Mouse (Mus musculus) liver, embryonic 16.5 days (tissue): ENCODE measurements around the gene Mta3. TPM values are rescaled to one million over a fixed set of nuclear protein-coding genes. Genes with fewer than 3 reads are reported as not detected.

Experiments used
- ATAC-seq: fragments of 200-750 bp; cut with Nextera tagmentation; 2 replicates; pipeline ENCODE4 v1.8.0; 2017; ENCODE audit warnings: low read depth, mild to moderate bottlenecking, moderate number of reproducible peaks, moderate library complexity
- H3K27ac ChIP-seq: fragments of 300-500 bp; sonication (generic); 2 replicates; pipeline ENCODE4 v1.5.1; 2014; ENCODE audit warnings: mild to moderate bottlenecking, low read length
- H3K27me3 ChIP-seq: fragments of 300-500 bp; sonication (generic); 2 replicates; pipeline ENCODE4 v1.6.1; 2014; ENCODE audit warnings: low read depth, low read length, mixed read lengths; ENCODE audit not compliant: control insufficient read depth, insufficient read depth
- H3K36me3 ChIP-seq: fragments of 300-500 bp; sonication (generic); 2 replicates; pipeline ENCODE4 v1.6.1; 2014; ENCODE audit warnings: mild to moderate bottlenecking; ENCODE audit not compliant: control insufficient read depth, insufficient read depth
- H3K4me1 ChIP-seq: fragments of 300-500 bp; sonication (generic); 2 replicates; pipeline ENCODE4 v1.6.1; 2014; ENCODE audit warnings: low read depth, low read length, mixed read lengths; ENCODE audit not compliant: control insufficient read depth
- H3K4me2 ChIP-seq: fragments of 300-500 bp; sonication (generic); 2 replicates; pipeline ENCODE4 v1.6.1; 2014; ENCODE audit warnings: low read depth, low read length, mixed read lengths
- H3K4me3 ChIP-seq: fragments of 300-500 bp; sonication (generic); 2 replicates; pipeline ENCODE4 v1.5.1; 2014; ENCODE audit warnings: low read depth, mild to moderate bottlenecking, low read length
- H3K9ac ChIP-seq: fragments of 300-500 bp; sonication (generic); 2 replicates; pipeline ENCODE4 v1.6.1; 2014; ENCODE audit warnings: low read depth, low read length
- H3K9me3 ChIP-seq: fragments of 300-500 bp; sonication (generic); replicated peaks from 2 replicates; pipeline ENCODE4 v1.6.1; 2016; ENCODE audit warnings: low read length; ENCODE audit not compliant: control insufficient read depth
- WGBS: fragments of 180-500 bp; shearing (Covaris S2); extraction: QIAGEN DNeasy Blood & Tissue Kit; methylation state at CpG from one replicate; pipeline ENCODE4 v1.1.7; 2014; ENCODE audit not compliant: insufficient replicate concordance; 5-methylcytosine and 5-hydroxymethylcytosine counted together
- polyA plus RNA-seq: library from polyadenylated mRNA; unstranded; fragments of >200 nt; fragmentation: Nextera tagmentation; extraction: Ambion mirVana; gene quantifications from 2 replicates; pipeline ENCODE4 v1.2.1, GENCODE M21; 2015

Gene Mta3
- polyA plus RNA-seq, 1 experiment from 2014 or later, result 35.6 TPM

DNA sequence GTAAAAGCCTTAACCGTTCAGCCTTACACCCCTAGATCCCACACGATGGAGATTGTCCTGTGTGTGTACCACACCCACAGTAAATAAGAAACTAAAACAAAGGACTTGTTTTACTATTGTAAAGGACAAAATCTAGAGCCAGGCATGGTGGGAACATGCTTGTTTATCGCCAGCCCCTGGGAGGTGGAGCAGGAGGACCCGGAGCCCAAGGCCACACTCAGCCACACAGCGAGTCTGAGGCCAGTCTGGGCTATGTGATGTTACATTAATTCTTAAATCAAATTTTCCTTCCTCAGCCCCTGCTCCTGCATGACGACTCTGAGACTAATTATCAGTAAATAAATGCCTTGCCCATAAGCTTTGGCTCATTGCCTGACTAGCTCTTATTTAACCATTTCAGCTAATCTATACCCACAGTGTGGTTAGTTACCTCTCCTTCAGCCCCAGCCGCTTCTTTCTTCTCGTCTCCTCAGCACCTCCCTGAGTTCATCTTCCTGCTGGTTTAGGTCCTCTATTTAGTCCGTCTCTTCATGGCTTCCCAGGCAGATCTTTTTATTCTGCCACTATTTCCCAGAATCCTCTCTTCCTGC, 71.6 kb downstream of the Mta3 start:
- Histone ChIP-seq H3K9ac (no peak overlapping the region), H3K27ac (no peak overlapping the region), H3K4me3 (no peak overlapping the region), H3K4me1 (peaks cover 12% of the 10 kb centered on the region), H3K9me3 (no peaks in the 10 kb centered on the region), H3K27me3 (no peaks in the 10 kb centered on the region), H3K4me2 (no peak overlapping the region), H3K36me3 (peaks cover 3% of the 10 kb centered on the region)
- 50% methylated on average over 9 of the region's 9 CpGs for WGBS
- no peak for ATAC-seq

DNA sequence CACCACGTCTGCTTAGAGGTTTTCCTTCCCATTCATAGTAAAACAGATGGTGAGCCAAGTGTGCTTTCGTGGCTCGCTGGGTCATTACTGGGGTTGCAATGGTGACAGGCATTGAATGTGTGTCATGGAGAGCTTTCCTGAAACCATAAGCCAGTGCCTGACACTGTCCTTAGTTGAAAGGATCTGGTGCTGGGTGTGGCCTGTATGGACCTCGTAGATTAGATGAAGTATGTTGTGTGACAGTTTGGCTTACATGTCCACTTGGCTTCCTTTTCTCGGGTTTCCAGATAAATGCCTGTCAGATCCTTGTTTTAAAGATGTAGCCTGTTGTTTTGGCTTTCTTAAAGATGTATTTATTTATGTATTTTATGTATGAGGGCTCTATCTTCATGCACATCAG, 74.3 kb downstream of the Mta3 start:
- Histone ChIP-seq H3K9ac (no peak overlapping the region), H3K4me3 (no peak overlapping the region), H3K9me3 (no peaks in the 10 kb centered on the region), H3K36me3 (peaks cover 6% of the 10 kb centered on the region), H3K4me2 (peak overlapping the region; percentile 47), H3K4me1 (peaks cover 12% of the 10 kb centered on the region), H3K27me3 (no peaks in the 10 kb centered on the region), H3K27ac (peak overlapping the region; percentile 39; the same call in 1 of the 2 replicates)
- peak; percentile 94 for ATAC-seq
- 47% methylated on average over 5 of the region's 5 CpGs for WGBS

DNA sequence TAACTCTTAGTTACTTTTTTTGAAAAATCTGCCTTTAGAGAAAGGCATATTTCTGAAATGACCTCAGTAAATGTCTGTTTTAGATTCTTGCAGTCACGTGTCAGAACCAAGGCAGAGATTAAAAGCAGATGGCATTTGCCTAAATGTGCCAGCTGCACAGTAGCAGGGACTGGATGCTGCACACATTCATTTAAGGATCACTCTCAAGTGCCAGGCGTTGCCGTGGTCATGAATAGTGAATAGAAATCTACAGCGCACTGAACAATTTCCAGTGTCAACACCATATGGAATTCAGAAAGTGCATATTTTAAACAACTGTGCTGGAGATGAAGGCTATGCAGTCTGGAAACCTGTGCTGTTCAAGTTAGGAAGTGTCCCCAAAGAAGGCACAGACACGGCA, 76.8 kb downstream of the Mta3 start:
- no peaks in the 10 kb centered on the region for H3K27me3 ChIP-seq
- WGBS, result 86% methylated on average over 5 of the region's 5 CpGs
- no peak overlapping the region for H3K4me3 ChIP-seq
- no peaks in the 10 kb centered on the region for H3K9me3 ChIP-seq
- H3K27ac ChIP-seq, result no peak overlapping the region
- H3K9ac ChIP-seq, result no peak overlapping the region
- ATAC-seq, result no peak
- H3K36me3 ChIP-seq, result peaks cover 3% of the 10 kb centered on the region
- no peak overlapping the region for H3K4me2 ChIP-seq
- peaks cover 14% of the 10 kb centered on the region for H3K4me1 ChIP-seq

DNA sequence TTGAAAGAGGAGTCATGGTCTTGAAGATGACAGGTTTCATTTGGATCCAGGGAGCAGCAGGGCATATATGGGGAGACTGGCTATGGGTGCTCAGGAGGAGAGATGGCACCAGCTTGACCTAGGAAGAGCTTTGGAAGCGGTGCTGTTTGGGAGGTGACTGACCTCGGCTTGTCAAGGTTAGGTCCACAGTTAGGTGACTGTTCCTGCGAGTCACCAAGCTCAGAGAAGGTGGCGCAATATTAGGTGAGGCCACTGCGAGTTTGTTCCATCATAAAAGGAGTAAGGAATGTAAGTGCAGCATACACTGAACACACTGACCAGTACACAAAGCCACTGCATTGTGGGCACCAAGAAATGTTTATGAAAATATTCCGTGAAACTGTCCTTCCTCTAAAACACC, 80.5 kb downstream of the Mta3 start:
- H3K9me3 ChIP-seq, result no peaks in the 10 kb centered on the region
- H3K4me2 ChIP-seq, result no peak overlapping the region
- H3K27me3 ChIP-seq, result no peaks in the 10 kb centered on the region
- H3K9ac ChIP-seq, result no peak overlapping the region
- peaks cover 3% of the 10 kb centered on the region for H3K36me3 ChIP-seq
- no peak overlapping the region for H3K4me3 ChIP-seq
- ATAC-seq, result peak; percentile 49
- H3K4me1 ChIP-seq, result peaks cover 2% of the 10 kb centered on the region; the same call in 1 of the 2 replicates
- H3K27ac ChIP-seq, result no peak overlapping the region
- WGBS, result 78% methylated on average over 6 of the region's 6 CpGs

DNA sequence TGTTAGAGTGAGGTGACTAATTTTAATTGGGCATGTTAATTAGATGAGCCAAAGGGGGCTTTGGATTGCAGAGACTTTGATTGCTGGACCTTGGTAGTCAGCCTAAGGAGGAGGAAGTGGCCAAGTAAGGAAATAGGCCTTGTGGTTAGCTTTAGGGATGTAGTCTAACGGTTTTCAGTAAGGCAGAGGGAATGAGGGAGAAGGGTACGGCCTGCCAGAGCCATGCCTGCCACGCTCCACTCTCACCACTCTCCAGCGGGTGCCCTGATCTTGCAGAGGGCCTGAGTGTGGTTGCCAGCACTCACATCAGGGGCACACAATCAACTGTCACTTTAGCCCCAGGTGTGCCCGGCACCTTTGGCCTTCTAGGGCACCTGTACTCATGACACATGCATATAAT, 84.2 kb downstream of the Mta3 start:
- 65% methylated on average over 5 of the region's 5 CpGs for WGBS
- Histone ChIP-seq H3K27ac (no peak overlapping the region), H3K4me2 (no peak overlapping the region), H3K9ac (no peak overlapping the region), H3K4me3 (no peak overlapping the region), H3K36me3 (peaks cover 14% of the 10 kb centered on the region; the same call in 1 of the 2 replicates), H3K27me3 (no peaks in the 10 kb centered on the region), H3K4me1 (peaks cover 2% of the 10 kb centered on the region; the same call in 1 of the 2 replicates), H3K9me3 (no peaks in the 10 kb centered on the region)
- ATAC-seq, result no peak

DNA sequence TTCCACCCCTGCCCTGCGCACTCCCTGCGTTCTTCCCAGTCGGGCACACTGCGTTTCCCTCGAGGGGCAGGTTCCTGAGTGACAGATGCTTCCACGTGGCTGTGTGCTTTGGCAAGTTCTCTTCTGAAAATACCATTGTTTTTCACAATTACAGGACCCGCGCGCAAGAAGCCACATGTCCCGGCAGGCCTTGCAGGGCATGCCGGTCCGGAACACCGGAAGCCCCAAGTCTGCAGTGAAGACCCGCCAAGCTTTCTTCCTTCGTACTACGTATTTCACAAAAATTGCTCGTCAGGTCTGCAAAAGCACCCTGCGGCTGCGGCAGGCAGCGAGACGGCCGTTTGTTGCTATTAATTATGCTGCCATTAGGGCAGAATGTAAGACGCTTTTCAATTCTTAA, 86.4 kb downstream of the Mta3 start:
- ATAC-seq, result no peak
- H3K4me3 ChIP-seq, result no peak overlapping the region
- no peak overlapping the region for H3K9ac ChIP-seq
- H3K4me2 ChIP-seq, result no peak overlapping the region
- H3K4me1 ChIP-seq, result no peaks in the 10 kb centered on the region
- no peaks in the 10 kb centered on the region for H3K9me3 ChIP-seq
- H3K36me3 ChIP-seq, result peaks cover 14% of the 10 kb centered on the region; the same call in 1 of the 2 replicates
- whole genome bisulfite sequencing, result 89% methylated on average over 23 of the region's 23 CpGs
- H3K27me3 ChIP-seq, result no peaks in the 10 kb centered on the region
- no peak overlapping the region for H3K27ac ChIP-seq

DNA sequence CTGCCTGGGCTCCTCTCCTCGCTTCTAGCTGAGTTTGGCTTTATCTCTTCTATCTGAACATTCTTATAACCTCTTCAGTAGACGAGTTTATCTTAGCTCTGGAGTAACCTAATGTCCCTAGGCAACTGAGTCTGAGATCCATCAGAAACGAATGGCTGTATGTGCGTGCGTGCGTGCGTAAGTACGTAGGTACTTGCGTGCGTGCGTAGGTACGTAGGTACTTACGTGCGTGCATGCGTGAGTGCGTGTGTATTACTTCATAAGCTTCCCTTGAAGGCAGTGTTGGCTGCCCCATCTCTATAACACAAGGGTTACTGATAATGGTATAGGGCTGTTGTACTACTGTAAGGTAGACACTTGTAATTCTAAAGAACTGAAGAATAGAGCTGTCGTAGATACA, 89.2 kb downstream of the Mta3 start:
- H3K4me2 ChIP-seq, result no peak overlapping the region
- no peak overlapping the region for H3K27ac ChIP-seq
- no peak overlapping the region for H3K9ac ChIP-seq
- no peaks in the 10 kb centered on the region for H3K27me3 ChIP-seq
- peaks cover 14% of the 10 kb centered on the region; the same call in 1 of the 2 replicates for H3K36me3 ChIP-seq
- ATAC-seq, result no peak
- H3K4me1 ChIP-seq, result no peaks in the 10 kb centered on the region
- 89% methylated on average over 17 of the region's 17 CpGs for WGBS
- H3K4me3 ChIP-seq, result no peak overlapping the region
- H3K9me3 ChIP-seq, result no peaks in the 10 kb centered on the region

DNA sequence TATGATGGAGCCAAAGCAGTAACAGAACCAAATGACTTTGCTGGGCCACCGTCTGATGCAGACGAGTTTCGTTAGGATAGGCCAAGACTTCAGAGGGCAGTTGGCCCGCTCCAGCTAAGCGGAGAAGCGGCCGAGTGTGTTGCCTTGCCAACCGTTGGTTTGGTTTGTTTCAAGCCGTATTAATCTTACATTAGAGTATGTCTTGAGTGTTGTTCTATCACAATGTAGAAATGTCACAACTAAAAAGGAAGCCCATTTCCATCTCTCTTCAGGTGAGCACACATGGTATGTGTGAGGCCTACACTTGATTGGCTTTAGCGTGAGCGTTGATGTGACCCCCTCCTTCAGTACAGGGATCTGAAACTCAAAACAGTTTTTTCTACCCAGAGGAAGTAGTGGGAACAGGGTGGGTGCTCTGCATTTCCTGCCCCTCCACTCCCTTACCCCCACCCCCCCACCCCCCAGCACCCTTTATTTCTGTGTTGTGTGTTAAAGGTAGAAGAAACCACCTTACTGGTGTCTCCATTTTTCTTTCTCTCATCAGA, 93.6 kb downstream of the Mta3 start:
- no peak for ATAC-seq
- Histone ChIP-seq H3K4me2 (no peak overlapping the region), H3K9ac (no peak overlapping the region), H3K4me3 (no peak overlapping the region), H3K36me3 (peaks cover 7% of the 10 kb centered on the region), H3K27me3 (no peaks in the 10 kb centered on the region), H3K9me3 (no peaks in the 10 kb centered on the region), H3K27ac (no peak overlapping the region), H3K4me1 (no peaks in the 10 kb centered on the region)
- 83% methylated on average over 11 of the region's 11 CpGs for WGBS

DNA sequence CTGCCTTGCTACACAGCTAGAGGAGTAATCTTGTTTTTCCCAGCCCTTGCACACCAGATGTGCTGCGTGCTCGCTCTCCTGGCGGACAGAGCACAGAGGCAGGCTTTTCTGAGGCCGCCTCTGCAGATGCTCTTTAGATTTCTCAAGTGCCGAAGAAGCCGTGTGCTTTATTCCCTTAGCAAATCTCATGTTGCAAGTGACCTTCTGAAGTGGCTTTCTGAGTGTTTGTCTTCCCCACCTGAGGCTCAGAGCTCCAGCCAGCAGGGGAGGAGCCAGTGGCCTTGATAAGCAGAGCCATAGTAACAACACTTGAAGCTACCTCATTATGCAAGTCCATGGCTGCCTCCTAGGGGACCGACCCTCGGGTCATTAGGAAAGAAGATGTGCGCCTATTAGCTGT, 98.0 kb downstream of the Mta3 start:
- H3K27me3 ChIP-seq, result no peaks in the 10 kb centered on the region
- H3K9me3 ChIP-seq, result no peaks in the 10 kb centered on the region
- H3K36me3 ChIP-seq, result peaks cover 16% of the 10 kb centered on the region
- no peak overlapping the region for H3K27ac ChIP-seq
- H3K4me3 ChIP-seq, result no peak overlapping the region
- WGBS, result 85% methylated on average over 9 of the region's 9 CpGs
- peaks cover 17% of the 10 kb centered on the region for H3K4me1 ChIP-seq
- H3K4me2 ChIP-seq, result no peak overlapping the region
- ATAC-seq, result no peak
- no peak overlapping the region for H3K9ac ChIP-seq
